Mouse (Mus musculus) gastrocnemius, adult 18-20 months (tissue): Measurements from ENCODE around the gene Grn. TPM values are rescaled to one million over a fixed set of nuclear protein-coding genes. Genes with fewer than 3 reads are reported as not detected.

Experiments
- DNase-seq: peaks from one replicate; pipeline ENCODE4 v3.0.0; 2021; ENCODE audit warnings: low spot score
- microRNA-seq: library from miRNA; unstranded; fragments of <30 nt; microRNA quantifications from one replicate; pipeline ENCODE4 v1.2.0, GENCODE M21; 2021
- total RNA-seq, 2 experiments: library from RNA; stranded (reverse); gene quantifications; 2 replicates each; pipeline ENCODE4 v1.2.3; 2021

Grn gene
- total RNA-seq, 2 experiments from 2014 or later: 17.1 to 20.7 TPM

DNA sequence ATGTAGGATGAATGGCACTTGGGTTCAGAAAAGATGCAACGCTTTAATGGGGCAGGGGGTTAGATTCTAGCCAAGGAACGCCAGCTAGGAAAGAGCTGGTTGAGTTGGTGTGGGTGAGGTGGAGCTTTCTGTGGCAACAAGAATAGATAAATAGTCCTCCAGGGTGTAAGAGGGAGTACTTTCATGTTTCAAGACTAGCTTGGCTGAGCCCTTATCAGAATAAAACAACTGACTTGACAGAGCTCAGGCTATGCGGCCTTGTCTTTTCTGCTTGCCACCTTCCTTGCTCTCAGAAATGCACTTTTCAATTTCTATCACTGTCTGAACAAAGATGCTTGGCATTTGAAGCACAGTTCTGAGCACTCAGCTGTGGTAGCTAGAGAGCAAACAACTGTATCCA lies 44.9 kb downstream of the Grn start:
- no peak for DNase-seq

DNA sequence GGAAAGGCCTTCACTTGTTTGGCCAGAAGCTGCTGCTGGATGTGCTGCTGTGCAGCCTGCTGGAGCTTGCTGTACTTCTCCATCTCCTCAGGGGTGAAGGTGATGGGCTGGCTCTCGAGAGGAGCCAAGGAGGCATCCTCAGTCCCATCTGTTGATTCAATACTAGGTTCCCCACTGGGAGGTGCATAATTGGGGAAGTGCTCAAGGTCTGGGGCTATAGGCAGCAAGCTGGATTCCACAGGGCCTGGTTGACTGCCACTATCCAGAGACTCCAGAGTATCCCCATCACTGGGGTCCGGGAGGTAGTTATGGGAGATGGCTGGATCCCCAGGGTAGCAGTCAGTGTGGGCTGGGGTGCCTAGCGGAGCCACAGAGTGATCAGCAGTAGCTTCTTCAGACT lies 48.6 kb downstream of the Grn start:
- no peak for DNase-seq

DNA sequence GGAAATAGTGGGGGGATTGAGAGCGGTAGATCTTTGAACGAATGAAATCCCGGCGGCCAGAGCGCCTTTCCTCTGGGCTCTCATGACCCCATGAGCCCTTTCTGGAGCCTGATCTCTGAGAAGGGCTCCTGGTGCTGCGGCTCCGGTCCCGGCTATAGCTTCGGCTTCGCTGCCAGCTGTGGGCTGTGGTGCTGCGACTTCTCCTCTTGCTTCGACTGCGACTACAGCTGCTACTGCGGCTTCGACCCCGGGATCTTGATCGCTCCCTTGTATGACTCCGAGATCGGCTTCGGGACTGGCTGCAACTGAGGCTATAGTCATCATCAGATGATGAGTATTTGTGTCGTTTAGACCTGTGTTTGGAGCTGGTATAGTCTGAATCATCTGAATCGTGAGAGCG lies 49.5 kb downstream of the Grn start:
- no peak for DNase-seq

DNA sequence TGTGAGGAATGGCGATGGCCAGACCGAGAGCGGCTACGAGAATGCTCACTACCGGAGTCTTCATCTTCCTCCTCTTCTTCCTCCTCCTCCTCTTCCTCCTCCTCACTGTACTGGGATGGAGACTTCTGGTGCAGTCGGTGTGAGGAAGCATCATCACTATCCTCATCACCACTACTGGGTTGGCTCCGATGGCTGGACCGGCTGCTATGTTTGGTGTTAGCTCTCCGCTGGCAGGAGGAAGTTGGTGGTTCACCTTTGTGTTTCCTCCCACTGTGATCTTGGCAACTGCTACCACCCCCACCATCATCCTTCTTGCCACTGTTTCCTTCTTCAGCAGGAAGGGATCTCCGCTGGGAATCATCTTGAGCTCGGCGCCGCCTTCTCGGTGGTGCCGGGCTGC lies 50.0 kb downstream of the Grn start:
- no peak for DNase-seq

DNA sequence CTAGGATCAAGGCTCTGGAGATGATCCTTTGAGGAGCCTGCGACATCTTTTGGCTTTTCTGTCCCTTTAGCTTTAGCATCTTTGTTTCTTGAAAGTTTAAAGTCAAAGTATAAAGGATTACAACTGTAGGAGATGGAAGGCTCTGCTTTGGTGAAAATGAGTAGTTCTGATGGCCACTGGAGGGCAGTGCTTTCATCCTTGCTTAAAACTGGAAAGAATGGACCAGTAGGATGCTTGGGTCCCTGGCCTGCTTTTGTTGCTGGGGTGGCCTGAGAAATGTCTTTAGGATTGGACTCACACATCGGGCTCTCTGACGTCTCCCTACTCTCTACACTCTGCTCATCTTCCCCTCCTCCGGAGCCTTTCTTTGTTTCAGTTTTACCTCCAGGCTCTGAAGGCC lies 50.8 kb downstream of the Grn start:
- no peak for DNase-seq

DNA sequence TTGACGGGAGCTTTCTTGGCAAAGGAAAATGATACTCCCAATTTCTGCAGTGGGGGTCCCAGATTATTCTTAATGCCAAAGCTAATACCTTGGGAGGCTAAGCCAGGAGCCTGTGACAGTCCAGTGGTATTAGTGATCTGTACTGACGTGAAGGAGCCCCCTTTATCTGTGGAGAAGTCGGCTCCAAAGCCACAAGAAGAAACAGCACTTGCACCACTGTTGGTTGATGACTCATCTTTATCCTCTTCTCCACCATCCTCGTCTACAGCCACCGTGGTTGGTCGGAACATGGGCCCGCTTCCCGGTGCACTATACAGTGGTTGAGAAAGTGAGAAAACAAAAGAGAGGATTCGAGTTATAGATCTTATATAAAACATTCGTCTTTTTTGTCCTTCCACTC lies 51.7 kb downstream of the Grn start:
- no peak for DNase-seq

Small RNAs within 50 kb of the gene (microRNA-seq; reads per million reads assigned to microRNA genes)
- not detected for gene Mir6930

Other genes starting within 250 kb of the Grn start
- 100 to 1,000 TPM; 102 to 105 TPM for gene Lsm12, start 245.0 kb upstream of the Grn start, total RNA-seq
- gene G6pc3, start 240.7 kb upstream of the Grn start, total RNA-seq: 10 to 100 TPM; 60.4 to 61.1 TPM
- 100 to 1,000 TPM in 1 of 2 experiments, 10 to 100 TPM in 1; 73.6 to 104 TPM for gene Hdac5, start 200.1 kb upstream of the Grn start, total RNA-seq
- not detected for gene BC030867, start 181.4 kb upstream of the Grn start, total RNA-seq
- 10 to 100 TPM; 86.0 to 97.5 TPM for gene Asb16, start 161.6 kb upstream of the Grn start, total RNA-seq
- gene Tmub2, start 145.4 kb upstream of the Grn start, total RNA-seq: 10 to 100 TPM; 14.6 to 15.8 TPM
- 10 to 100 TPM in 1 of 2 experiments, 1 to 10 TPM in 1; 9.3 to 13.0 TPM for gene Atxn7l3, start 133.7 kb upstream of the Grn start, total RNA-seq
- gene Ubtf, start 110.6 kb upstream of the Grn start, total RNA-seq: 10 to 100 TPM; 35.4 to 42.6 TPM
- under 1 TPM in 1 of 2 experiments, not detected in 1; 0.07 TPM for gene Slc4a1, start 64.1 kb upstream of the Grn start, total RNA-seq
- gene Rundc3a, start 36.9 kb upstream of the Grn start, total RNA-seq: not detected
- 10 to 100 TPM; 61.2 to 62.0 TPM for gene Slc25a39, start 22.4 kb upstream of the Grn start, total RNA-seq
- gene Fam171a2, start 17.4 kb downstream of the Grn start, total RNA-seq: 1 to 10 TPM in 1 of 2 experiments, under 1 TPM in 1; 0.62 to 1.1 TPM
- 1 to 10 TPM in 1 of 2 experiments, under 1 TPM in 1; 0.64 to 1.4 TPM for gene Itga2b, start 39.8 kb downstream of the Grn start, total RNA-seq
- 10 to 100 TPM; 26.1 to 27.1 TPM for gene Gpatch8, start 126.1 kb downstream of the Grn start, total RNA-seq
- under 1 TPM in 1 of 2 experiments, not detected in 1; 0.43 TPM for gene Gm11627, start 149.1 kb downstream of the Grn start, total RNA-seq
- gene Fzd2, start 174.1 kb downstream of the Grn start, total RNA-seq: 1 to 10 TPM in 1 of 2 experiments, under 1 TPM in 1; 0.89 to 1.8 TPM
- not detected for gene Meioc, start 233.4 kb downstream of the Grn start, total RNA-seq